29 mouse cellular contexts compared by ENCODE assay signal in genomic region chr8:107642241-107642640, GRCm38 (mm10). TPM values are rescaled to one million over a fixed set of nuclear protein-coding genes. Genes with fewer than 3 reads are reported as not detected.
DNase-seq lines count a peak whose midpoint lies in the region; ATAC-seq and TF ChIP-seq lines count a peak whose summit lies in the region.
"Had no signal": no experiment of that assay in that cellular context is flagged by ENCODE, and none has a peak within 500 bp of the region (broad histone marks: within the 10 kb centered on the region; RNA-seq: fewer than 3 reads in every experiment).

No protein-coding gene starts in this region.

- H3K27me3 ChIP-seq in embryonic facial prominence, embryonic 11.5 days (ENCODE audit: control insufficient read depth, insufficient read depth, low read length): no peaks in the 10 kb centered on the region
- no peaks in the 10 kb centered on the region for H3K27me3 ChIP-seq in embryonic facial prominence, embryonic 10.5 days (replicated peaks; ENCODE audit: low read depth, poor library complexity, severe bottlenecking)
- H3K27me3 ChIP-seq in testis, adult 2 months (ENCODE audit: control insufficient read depth, insufficient read depth, low read length): no peaks in the 10 kb centered on the region
- H3K27me3 ChIP-seq: CH12.LX; embryonic facial prominence, embryonic 13.5 days; embryonic facial prominence, embryonic 15.5 days; forebrain, embryonic 12.5 days had no signal

- no peak overlapping the region for H3K4me2 ChIP-seq in embryonic facial prominence, embryonic 11.5 days (ENCODE audit: low read depth, low read length)
- H3K4me2 ChIP-seq: embryonic facial prominence, embryonic 13.5 days; embryonic facial prominence, embryonic 15.5 days; forebrain, embryonic 12.5 days had no signal

- DNase-seq in embryonic facial prominence, embryonic 11.5 days (ENCODE audit: low spot score): peak; percentile 11
- DNase-seq in embryonic facial prominence, embryonic 10.5 days (ENCODE audit: low spot score): no peak
- no peak for DNase-seq in testis, postnatal 14 days (ENCODE audit: low spot score)
- peak; percentile 74 for DNase-seq in R1 (ENCODE audit: low read depth, low spot score)
- no peak for DNase-seq in layer of hippocampus, postnatal 25 days (ENCODE audit: extremely low spot score in 1 of 2, low spot score in 1 of 2)
- no peak for DNase-seq in adrenal gland, adult 2 months
- DNase-seq: adrenal gland, postnatal 10 days; adrenal gland, postnatal 25 days; B cell, adult 2 months; cerebellum, adult 11 months; cerebellum, adult 18-20 months; cerebellum, adult 8-10 months; cerebellum, adult 9-11 months; cerebellum, postnatal 14 days; cerebellum, postnatal 36 days; embryo, embryonic 11 days had no signal

- no peak overlapping the region for H3K4me3 ChIP-seq in embryonic facial prominence, embryonic 11.5 days (ENCODE audit: low read depth, low read length)
- no peak overlapping the region for H3K4me3 ChIP-seq in embryonic facial prominence, embryonic 10.5 days
- H3K4me3 ChIP-seq in testis, adult 2 months (ENCODE audit: control insufficient read depth, low read depth, low read length): peak overlapping the region; percentile 60
- H3K4me3 ChIP-seq: embryonic facial prominence, embryonic 13.5 days; embryonic facial prominence, embryonic 15.5 days; erythroblast, embryonic 14.5 days; forebrain, embryonic 10.5 days; forebrain, embryonic 12.5 days had no signal

- no peak for ATAC-seq in embryonic facial prominence, embryonic 11.5 days (replicated peaks; ENCODE audit: insufficient number of reproducible peaks, low FRiP score, low TSS enrichment, low read depth)
- ATAC-seq: activated CD4-positive, CD25-positive, alpha-beta regulatory T cell, adult 4 months; CD4-positive, CD25-positive, alpha-beta regulatory T cell, adult 4 months; forebrain, embryonic 14.5 days; forebrain, embryonic 16.5 days; Patski had no signal

- no peak overlapping the region for H3K9ac ChIP-seq in embryonic facial prominence, embryonic 11.5 days (replicated peaks; ENCODE audit: low read length)
- H3K9ac ChIP-seq: embryonic facial prominence, embryonic 13.5 days; embryonic facial prominence, embryonic 15.5 days; forebrain, embryonic 12.5 days had no signal

- no peak for TF ChIP-seq POLR2A in testis, adult 2 months (IDR thresholded peaks at IDR 0.05; ENCODE audit: control insufficient read depth, low read depth, low read length)

- H3K9me3 ChIP-seq in embryonic facial prominence, embryonic 11.5 days (replicated peaks; ENCODE audit: control insufficient read depth, low read length): no peaks in the 10 kb centered on the region
- no peaks in the 10 kb centered on the region for H3K9me3 ChIP-seq in embryonic facial prominence, embryonic 10.5 days
- H3K9me3 ChIP-seq: embryonic facial prominence, embryonic 13.5 days; embryonic facial prominence, embryonic 15.5 days; forebrain, embryonic 10.5 days; forebrain, embryonic 12.5 days had no signal

- no peak for TF ChIP-seq CTCF in testis, adult 2 months (IDR thresholded peaks at IDR 0.05; ENCODE audit: control insufficient read depth, insufficient read depth, insufficient replicate concordance, low read depth, low read length)

- WGBS in embryonic facial prominence, embryonic 11.5 days: 72% methylated on average over 8 of the region's 8 CpGs
- 75% methylated on average over 8 of the region's 8 CpGs for WGBS in embryonic facial prominence, embryonic 10.5 days

- H3K36me3 ChIP-seq in embryonic facial prominence, embryonic 11.5 days (replicated peaks; ENCODE audit: control insufficient read depth, insufficient read depth, low read depth, low read length): no peaks in the 10 kb centered on the region
- H3K36me3 ChIP-seq in embryonic facial prominence, embryonic 10.5 days (replicated peaks): no peaks in the 10 kb centered on the region
- H3K36me3 ChIP-seq in testis, adult 2 months (ENCODE audit: control insufficient read depth, insufficient read depth, low read length): no peaks in the 10 kb centered on the region
- H3K36me3 ChIP-seq: embryonic facial prominence, embryonic 13.5 days; embryonic facial prominence, embryonic 15.5 days; forebrain, embryonic 10.5 days; forebrain, embryonic 12.5 days; G1E had no signal

- no peaks in the 10 kb centered on the region for H3K4me1 ChIP-seq in embryonic facial prominence, embryonic 11.5 days (ENCODE audit: control insufficient read depth, insufficient read depth, low read length)
- peaks cover 5% of the 10 kb centered on the region; the same call in 1 of the 2 replicates for H3K4me1 ChIP-seq in embryonic facial prominence, embryonic 10.5 days
- H3K4me1 ChIP-seq in testis, adult 2 months (ENCODE audit: control insufficient read depth, insufficient read depth, low read length): peaks cover 7% of the 10 kb centered on the region
- H3K4me1 ChIP-seq: embryonic facial prominence, embryonic 13.5 days; embryonic facial prominence, embryonic 15.5 days; forebrain, embryonic 10.5 days; forebrain, embryonic 12.5 days had no signal

- H3K27ac ChIP-seq in embryonic facial prominence, embryonic 11.5 days (replicated peaks; ENCODE audit: low read depth, low read length): no peak overlapping the region
- no peak overlapping the region for H3K27ac ChIP-seq in embryonic facial prominence, embryonic 10.5 days (replicated peaks)
- H3K27ac ChIP-seq in testis, adult 2 months (ENCODE audit: control insufficient read depth, insufficient read depth, low read depth, low read length): no peak overlapping the region; the same call in 1 of the 2 replicates
- H3K27ac ChIP-seq: embryonic facial prominence, embryonic 13.5 days; embryonic facial prominence, embryonic 15.5 days; forebrain, embryonic 10.5 days; forebrain, embryonic 12.5 days had no signal

RNA-seq across cellular contexts. Expression of gene Psmd7, which starts 54.0 kb away (rescaled TPM):
- 350 and 362 TPM in 2 replicates for polyA plus RNA-seq in embryonic facial prominence, embryonic 11.5 days (2014; fragmentation: Nextera tagmentation; extraction: Ambion mirVana)
- 372 TPM in 2 replicates for polyA plus RNA-seq in embryonic facial prominence, embryonic 10.5 days (2016; fragmentation: Nextera tagmentation; extraction: Ambion mirVana)
- polyA plus RNA-seq in testis, adult 2 months (2012; rRNA removed): 60.7 and 70.6 TPM in 2 replicates
- total RNA-seq in layer of hippocampus, postnatal 25 days (2021): 100 to 1,000 TPM; 101 to 107 TPM
- 100 to 1,000 TPM; 110 to 115 TPM for total RNA-seq in adrenal gland, adult 2 months (2021)
- polyA plus RNA-seq in adrenal gland, adult 2 months (2012; rRNA removed): 33.0 and 37.1 TPM in 2 replicates

Comparison
In these comparisons a context has a peak if more than half of its experiments do, and no peak if none do; other contexts are left out.
1. DNase-seq: peak in embryonic facial prominence, embryonic 11.5 days (single experiment) and R1 (single experiment); none in embryonic facial prominence, embryonic 10.5 days (single experiment), testis, postnatal 14 days (single experiment), layer of hippocampus, postnatal 25 days (0 of 2) and adrenal gland, adult 2 months (single experiment).